In genomic region chr16:25584337-25585069, GRCm38 (mm10) we compare ENCODE assay signal across 12 mouse cellular contexts.
A peak's percentile ranks its signal among the peaks of the same experiment; 100 is the strongest.
DNase-seq lines count a peak whose midpoint lies in the region; ATAC-seq and TF ChIP-seq lines count a peak whose summit lies in the region.
"Had no signal": no experiment of that assay in that cellular context is flagged by ENCODE, and none has a peak within 500 bp of the region (broad histone marks: within the 10 kb centered on the region; RNA-seq: fewer than 3 reads in every experiment).

No protein-coding gene starts in this region.

- H3K4me2 ChIP-seq in kidney, embryonic 16.5 days (replicated peaks; ENCODE audit: low read depth, low read length): peak overlapping the region; percentile 30
- peak overlapping the region; percentile 45 for H3K4me2 ChIP-seq in intestine, postnatal 0 days (replicated peaks; ENCODE audit: low read depth)
- H3K4me2 ChIP-seq: limb, embryonic 13.5 days; neural tube, embryonic 12.5 days had no signal

- no peak overlapping the region for H3K9ac ChIP-seq in kidney, embryonic 16.5 days (replicated peaks; ENCODE audit: low read length)
- no peak overlapping the region for H3K9ac ChIP-seq in intestine, postnatal 0 days (ENCODE audit: low read depth, low read length)
- H3K9ac ChIP-seq: limb, embryonic 13.5 days; neural tube, embryonic 12.5 days had no signal

- DNase-seq in kidney, adult 8-10 months: no peak
- DNase-seq in R1 (ENCODE audit: low read depth, low spot score): peak; percentile 91
- peak; percentile 6 to 48 for DNase-seq in lung, postnatal 4 days
- DNase-seq in frontal cortex, adult 2 months (ENCODE audit: extremely low spot score in 1 of 2, low spot score in 1 of 2): no peak
- no peak for DNase-seq in embryo, embryonic 10 days (ENCODE audit: low spot score)
- no peak for DNase-seq in gastrocnemius, postnatal 36 days
- DNase-seq: adrenal gland, postnatal 10 days; cerebellum, adult 11 months had no signal

- no peaks in the 10 kb centered on the region for H3K36me3 ChIP-seq in kidney, embryonic 16.5 days (ENCODE audit: insufficient read depth, low read length)
- H3K36me3 ChIP-seq in intestine, postnatal 0 days (ENCODE audit: control insufficient read depth, insufficient read depth): no peaks in the 10 kb centered on the region
- H3K36me3 ChIP-seq: limb, embryonic 13.5 days; neural tube, embryonic 12.5 days had no signal

- no peak overlapping the region for H3K27ac ChIP-seq in kidney, embryonic 16.5 days (ENCODE audit: low read length)
- H3K27ac ChIP-seq in intestine, postnatal 0 days (ENCODE audit: low read depth, low read length): no peak overlapping the region
- H3K27ac ChIP-seq: limb, embryonic 13.5 days; neural tube, embryonic 12.5 days had no signal

- H3K4me3 ChIP-seq in kidney, embryonic 16.5 days (ENCODE audit: low read length): no peak overlapping the region
- peak overlapping the region; percentile 12; the same call in 1 of the 2 replicates for H3K4me3 ChIP-seq in intestine, postnatal 0 days (ENCODE audit: low read depth, low read length)
- H3K4me3 ChIP-seq: limb, embryonic 13.5 days; neural tube, embryonic 12.5 days had no signal

- 0 out of 2 replicates have a peak, but pooled peaks have one; percentile 46 for ATAC-seq in kidney, embryonic 16.5 days (ENCODE audit: low FRiP score, low TSS enrichment)
- peak; percentile 93 for ATAC-seq in intestine, postnatal 0 days

- no peak for TF ChIP-seq CTCF in intestine, postnatal 0 days (IDR thresholded peaks at IDR 0.05; ENCODE audit: low read depth)

- H3K4me1 ChIP-seq in kidney, embryonic 16.5 days (ENCODE audit: insufficient read depth, low read length): no peaks in the 10 kb centered on the region; the same call in 1 of the 2 replicates
- H3K4me1 ChIP-seq in intestine, postnatal 0 days (replicated peaks; ENCODE audit: control insufficient read depth, insufficient read depth, low read length): no peaks in the 10 kb centered on the region
- H3K4me1 ChIP-seq: limb, embryonic 13.5 days; neural tube, embryonic 12.5 days had no signal

- no peaks in the 10 kb centered on the region for H3K27me3 ChIP-seq in kidney, embryonic 16.5 days (ENCODE audit: insufficient read depth, low read length)
- no peaks in the 10 kb centered on the region for H3K27me3 ChIP-seq in intestine, postnatal 0 days (replicated peaks; ENCODE audit: control insufficient read depth, insufficient read depth, low read length)
- H3K27me3 ChIP-seq: limb, embryonic 13.5 days; neural tube, embryonic 12.5 days had no signal

- intact Hi-C loops in gastrocnemius, postnatal 36 days (cut with DNase I): no loop called here

- 44% methylated on average over 14 of the region's 14 CpGs for WGBS in kidney, embryonic 16.5 days
- WGBS in intestine, postnatal 0 days: 37% methylated on average over 14 of the region's 14 CpGs

- no peaks in the 10 kb centered on the region for H3K9me3 ChIP-seq in kidney, embryonic 16.5 days (ENCODE audit: low read length)
- no peaks in the 10 kb centered on the region for H3K9me3 ChIP-seq in intestine, postnatal 0 days (ENCODE audit: control insufficient read depth)
- H3K9me3 ChIP-seq: limb, embryonic 13.5 days; neural tube, embryonic 12.5 days had no signal

Comparison
In these comparisons a context has a peak if more than half of its experiments do, and no peak if none do; other contexts are left out.
1. DNase-seq: peak in R1 (single experiment) and lung, postnatal 4 days (2 of 2); none in kidney, adult 8-10 months (0 of 2), frontal cortex, adult 2 months (0 of 2), embryo, embryonic 10 days (single experiment) and gastrocnemius, postnatal 36 days (0 of 2).